Mouse (Mus musculus) ES-E14 (cell line): ENCODE measurements around the gene Erp27.

Experiments used
- CHD2 ChIP-seq: IDR thresholded peaks from 2 replicates; pipeline ENCODE4 v1.6.1; 2014; ENCODE audit warnings: mild to moderate bottlenecking, low read depth, low read length, inconsistent platforms
- MAFK ChIP-seq: IDR thresholded peaks from 2 replicates; pipeline ENCODE4 v1.6.1; 2014; ENCODE audit warnings: mild to moderate bottlenecking, low read depth, low read length, inconsistent platforms; ENCODE audit not compliant: insufficient read depth
- ZNF384 ChIP-seq: IDR thresholded peaks from 2 replicates; pipeline ENCODE4 v1.6.1; 2012; ENCODE audit warnings: low read depth, low read length, inconsistent platforms

DNA sequence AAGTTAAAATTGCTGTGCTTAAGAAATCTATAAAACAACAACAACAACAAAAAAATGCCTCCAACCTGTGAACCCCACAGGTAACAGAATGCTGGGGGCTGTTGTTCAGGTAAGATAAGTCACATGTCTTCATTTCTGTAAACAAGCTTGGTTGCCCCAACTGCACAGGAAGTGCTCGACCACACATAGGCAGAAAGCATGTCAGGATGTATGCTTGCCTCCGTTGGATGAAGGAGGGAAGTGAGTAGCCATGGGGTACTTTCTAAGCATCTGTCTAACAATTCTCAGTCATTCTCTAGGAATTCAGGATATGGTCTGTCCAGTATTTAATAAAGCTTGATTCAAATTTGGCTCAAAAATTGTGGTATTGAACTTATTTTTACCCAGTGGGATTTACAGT, 23.0 kb downstream of the Erp27 start:
- TF ChIP-seq ZNF384: no peak
- TF ChIP-seq MAFK: no peak
- TF ChIP-seq CHD2: no peak
